Mouse (Mus musculus): ENCODE data around the gene 4632433K11Rik. TPM values are rescaled to one million over a fixed set of nuclear protein-coding genes. Genes with fewer than 3 reads are reported as not detected.
"Not testable (repeated sequence)": the region's sequence is repeated elsewhere in the genome, so short reads cannot be mapped to it uniquely, and the experiment has no call there.

4632433K11Rik gene
- total RNA-seq (2021), result not detected
- long read RNA-seq, experiment 1, result 0 reads
- long read RNA-seq, experiment 2, result 0 reads

- DNase-seq (ENCODE audit: low spot score in 2 of 2), result no peak
These were observed at the start of gene 4632433K11Rik for GRCm38 (mm10) chr7:5033818-5034217. Gene 4632433K11Rik (plus strand): TSS chr7:5034118.

GRCm38 (mm10) chr7:4988250-4988649, 45.7 kb upstream of the 4632433K11Rik start:
- DNase-seq (ENCODE audit: low spot score in 2 of 2), result no peak

- DNase-seq (ENCODE audit: low spot score in 2 of 2), result no peak
These were observed 40.4 kb upstream of the 4632433K11Rik start for GRCm38 (mm10) chr7:4993347-4993998.

GRCm38 (mm10) chr7:4993999-4994788, 39.7 kb upstream of the 4632433K11Rik start:
- DNase-seq (ENCODE audit: low spot score in 2 of 2), result no peak

- no peak for DNase-seq (ENCODE audit: low spot score in 2 of 2)
These were observed 38.5 kb upstream of the 4632433K11Rik start for GRCm38 (mm10) chr7:4995268-4996002.

GRCm38 (mm10) chr7:4996003-4996895, 37.7 kb upstream of the 4632433K11Rik start, which contains the start of gene Zfp579:
Gene Zfp579 (minus strand): TSS chr7:4996158.
- DNase-seq (ENCODE audit: low spot score in 2 of 2), result peak; percentile 90

- DNase-seq (ENCODE audit: low spot score in 2 of 2), result no peak
These were observed 37.0 kb upstream of the 4632433K11Rik start for GRCm38 (mm10) chr7:4996934-4997333.

- no peak for DNase-seq (ENCODE audit: low spot score in 2 of 2)
These were observed 34.0 kb upstream of the 4632433K11Rik start for GRCm38 (mm10) chr7:4999876-5000275.

- not testable (repeated sequence) for DNase-seq (ENCODE audit: low spot score in 2 of 2)
These were observed 31.0 kb upstream of the 4632433K11Rik start for GRCm38 (mm10) chr7:5002876-5003275.

GRCm38 (mm10) chr7:5008229-5008628, 25.7 kb upstream of the 4632433K11Rik start:
- DNase-seq (ENCODE audit: low spot score in 2 of 2), result no peak

- no peak for DNase-seq (ENCODE audit: low spot score in 2 of 2)
These were observed 21.0 kb upstream of the 4632433K11Rik start for GRCm38 (mm10) chr7:5012681-5013513.

GRCm38 (mm10) chr7:5014251-5015117, 19.4 kb upstream of the 4632433K11Rik start, which contains the start of the genes Zfp524 and Fiz1:
Gene Zfp524 (plus strand): TSS chr7:5014415.
Gene Fiz1 (minus strand): TSS chr7:5014697.
- peak; percentile 91 to 92 for DNase-seq (ENCODE audit: low spot score in 2 of 2)

- peak; percentile 84 to 91 for DNase-seq (ENCODE audit: low spot score in 2 of 2)
These were observed 18.6 kb upstream of the 4632433K11Rik start, which contains the start of gene Gm44973 for GRCm38 (mm10) chr7:5015118-5016001. Gene Gm44973 (plus strand): TSS chr7:5015496.

- no peak for DNase-seq (ENCODE audit: low spot score in 2 of 2)
These were observed 17.9 kb upstream of the 4632433K11Rik start for GRCm38 (mm10) chr7:5016057-5016456.

GRCm38 (mm10) chr7:5016920-5017319, 17.0 kb upstream of the 4632433K11Rik start:
- DNase-seq (ENCODE audit: low spot score in 2 of 2), result no peak

GRCm38 (mm10) chr7:5017352-5017751, 16.6 kb upstream of the 4632433K11Rik start:
- DNase-seq (ENCODE audit: low spot score in 2 of 2), result no peak

- no peak for DNase-seq (ENCODE audit: low spot score in 2 of 2)
These were observed 16.0 kb upstream of the 4632433K11Rik start for GRCm38 (mm10) chr7:5017931-5018330.

Data from adrenal gland, postnatal 4 days (tissue).